ENCODE assay signal across 18 mouse cellular contexts in genomic region chr7:137088141-137088540, GRCm38 (mm10).
DNase-seq lines count a peak whose midpoint lies in the region; ATAC-seq lines count a peak whose summit lies in the region.
"Had no signal": no experiment of that assay in that cellular context is flagged by ENCODE, and none has a peak within 500 bp of the region (broad histone marks: within the 10 kb centered on the region; RNA-seq: fewer than 3 reads in every experiment).

No protein-coding gene starts in this region.

- H3K36me3 ChIP-seq in heart, embryonic 10.5 days: no peaks in the 10 kb centered on the region
- H3K36me3 ChIP-seq in limb, embryonic 13.5 days: no peaks in the 10 kb centered on the region
- H3K36me3 ChIP-seq in midbrain, embryonic 13.5 days: no peaks in the 10 kb centered on the region
- H3K36me3 ChIP-seq: embryonic facial prominence, embryonic 13.5 days; hindbrain, embryonic 13.5 days had no signal

- peaks cover 25% of the 10 kb centered on the region for H3K4me1 ChIP-seq in heart, embryonic 10.5 days
- H3K4me1 ChIP-seq in limb, embryonic 13.5 days: peaks cover 84% of the 10 kb centered on the region
- H3K4me1 ChIP-seq in midbrain, embryonic 13.5 days (replicated peaks): peaks cover 25% of the 10 kb centered on the region

- 83% methylated on average over 6 of the region's 6 CpGs for WGBS in heart, embryonic 10.5 days
- WGBS in limb, embryonic 13.5 days: 25% methylated on average over 6 of the region's 6 CpGs
- 90% methylated on average over 6 of the region's 6 CpGs for WGBS in midbrain, embryonic 13.5 days

- DNase-seq in heart, embryonic 10.5 days (ENCODE audit: low spot score): peak; percentile 52
- DNase-seq in heart, adult 9 months (ENCODE audit: low spot score in 2 of 2): no peak
- DNase-seq in hindlimb bud, embryonic 11.5 days (ENCODE audit: extremely low spot score, low read depth, low spot score): peak; percentile 33
- DNase-seq in layer of hippocampus, postnatal 10 days (ENCODE audit: low spot score in 2 of 2): no peak
- DNase-seq in layer of hippocampus, postnatal 14 days (ENCODE audit: low spot score in 2 of 2): no peak
- DNase-seq: adrenal gland, adult 2 months; adrenal gland, postnatal 25 days; cerebellum, adult 18-20 months; cerebellum, adult 9-11 months; cerebellum, postnatal 36 days; gastrocnemius, postnatal 14 days; heart, postnatal 10 days had no signal

- H3K4me3 ChIP-seq in heart, embryonic 10.5 days: no peak overlapping the region
- H3K4me3 ChIP-seq in limb, embryonic 13.5 days: no peak overlapping the region
- no peak overlapping the region for H3K4me3 ChIP-seq in midbrain, embryonic 13.5 days (replicated peaks)
- H3K4me3 ChIP-seq: embryonic facial prominence, embryonic 13.5 days; forebrain, embryonic 13.5 days; hindbrain, embryonic 13.5 days had no signal

- H3K27ac ChIP-seq in heart, embryonic 10.5 days: no peak overlapping the region
- H3K27ac ChIP-seq in limb, embryonic 13.5 days: no peak overlapping the region
- no peak overlapping the region for H3K27ac ChIP-seq in midbrain, embryonic 13.5 days
- H3K27ac ChIP-seq: embryonic facial prominence, embryonic 13.5 days; forebrain, embryonic 13.5 days; hindbrain, embryonic 13.5 days had no signal

- H3K27me3 ChIP-seq in heart, embryonic 10.5 days (ENCODE audit: insufficient read depth, poor library complexity, severe bottlenecking): peaks cover 26% of the 10 kb centered on the region
- peaks cover 6% of the 10 kb centered on the region for H3K27me3 ChIP-seq in limb, embryonic 13.5 days
- H3K27me3 ChIP-seq in midbrain, embryonic 13.5 days: peaks cover 3% of the 10 kb centered on the region; the same call in 1 of the 2 replicates
- H3K27me3 ChIP-seq: embryonic facial prominence, embryonic 13.5 days; hindbrain, embryonic 13.5 days had no signal

- no peaks in the 10 kb centered on the region for H3K9me3 ChIP-seq in heart, embryonic 10.5 days
- H3K9me3 ChIP-seq in limb, embryonic 13.5 days: no peaks in the 10 kb centered on the region
- H3K9me3 ChIP-seq in midbrain, embryonic 13.5 days: no peaks in the 10 kb centered on the region
- H3K9me3 ChIP-seq: embryonic facial prominence, embryonic 13.5 days; forebrain, embryonic 13.5 days; hindbrain, embryonic 13.5 days had no signal

- 0 out of 2 replicates have a peak, but pooled peaks have one; percentile 8 for ATAC-seq in limb, embryonic 13.5 days (ENCODE audit: low FRiP score, low read depth)
- no peak for ATAC-seq in midbrain, embryonic 13.5 days
- ATAC-seq: forebrain, embryonic 13.5 days; intestine, embryonic 16.5 days had no signal

- H3K4me2 ChIP-seq in limb, embryonic 13.5 days (replicated peaks): no peak overlapping the region
- no peak overlapping the region for H3K4me2 ChIP-seq in midbrain, embryonic 13.5 days (replicated peaks)
- H3K4me2 ChIP-seq: embryonic facial prominence, embryonic 13.5 days; forebrain, embryonic 13.5 days; hindbrain, embryonic 13.5 days had no signal

- no peak overlapping the region for H3K9ac ChIP-seq in limb, embryonic 13.5 days
- H3K9ac ChIP-seq in midbrain, embryonic 13.5 days (replicated peaks): no peak overlapping the region
- H3K9ac ChIP-seq: embryonic facial prominence, embryonic 13.5 days; forebrain, embryonic 13.5 days; hindbrain, embryonic 13.5 days had no signal

Comparison
In these comparisons a context has a peak if more than half of its experiments do, and no peak if none do; other contexts are left out.
1. DNase-seq: peak in heart, embryonic 10.5 days (single experiment) and hindlimb bud, embryonic 11.5 days (single experiment); none in heart, adult 9 months (0 of 2), layer of hippocampus, postnatal 10 days (0 of 2) and layer of hippocampus, postnatal 14 days (0 of 2).